Mouse (Mus musculus) embryo, embryonic 11 days (tissue): ENCODE results near the gene Fshr.
A peak's percentile ranks its signal among the peaks of the same experiment; 100 is the strongest.

Source experiments
- DNase-seq: peaks from one replicate; pipeline ENCODE4 v3.0.0-alpha.2; 2015

The Fshr gene

GRCm38 (mm10) chr17:89032981-89033380 lies 167.5 kb downstream of the Fshr start:
- no peak for DNase-seq

GRCm38 (mm10) chr17:89019518-89019917 lies 181.0 kb downstream of the Fshr start:
- DNase-seq, result no peak

- DNase-seq, result no peak
Observed at GRCm38 (mm10) chr17:89017002-89017401, 183.5 kb downstream of the Fshr start.

- DNase-seq, result no peak
Observed at GRCm38 (mm10) chr17:89013691-89014090, 186.8 kb downstream of the Fshr start.

GRCm38 (mm10) chr17:89009117-89009516 lies 191.4 kb downstream of the Fshr start:
- DNase-seq, result no peak

GRCm38 (mm10) chr17:89008680-89009079 lies 191.8 kb downstream of the Fshr start:
- no peak for DNase-seq

GRCm38 (mm10) chr17:89005959-89006358 lies 194.5 kb downstream of the Fshr start:
- DNase-seq, result no peak

- no peak for DNase-seq
Observed at GRCm38 (mm10) chr17:88999907-89000306, 200.6 kb downstream of the Fshr start.

- DNase-seq, result no peak
Observed at GRCm38 (mm10) chr17:88998243-88998642, 202.2 kb downstream of the Fshr start.

GRCm38 (mm10) chr17:88991238-88991637 lies 209.2 kb downstream of the Fshr start:
- no peak for DNase-seq

GRCm38 (mm10) chr17:88980708-88981355 lies 219.6 kb downstream of the Fshr start:
- DNase-seq, result no peak

GRCm38 (mm10) chr17:88974538-88974937 lies 225.9 kb downstream of the Fshr start:
- no peak for DNase-seq

GRCm38 (mm10) chr17:88966028-88966427 lies 234.4 kb downstream of the Fshr start:
- no peak for DNase-seq

- peak; percentile 64 for DNase-seq
Observed at GRCm38 (mm10) chr17:88954011-88954410, 246.5 kb downstream of the Fshr start.

GRCm38 (mm10) chr17:88938153-88938681 lies 262.3 kb downstream of the Fshr start:
- peak; percentile 77 for DNase-seq

- peak; percentile 81 for DNase-seq
Observed at GRCm38 (mm10) chr17:88937341-88938152, 262.9 kb downstream of the Fshr start.

GRCm38 (mm10) chr17:88936941-88937340 lies 263.5 kb downstream of the Fshr start:
- DNase-seq, result no peak
